Mouse (Mus musculus) layer of hippocampus, adult 2 months (tissue): ENCODE results near the gene Skint4. TPM values are rescaled to one million over a fixed set of nuclear protein-coding genes. Genes with fewer than 3 reads are reported as not detected.

ENCODE experiments used
- DNase-seq, 2 experiments: peaks; one replicate each; pipeline ENCODE4 v3.0.0; 2022; ENCODE audit warnings: low spot score in 2 of 2
- H3K27ac ChIP-seq: fragments of 200-600 bp; 2 replicates; pipeline ENCODE4 v1.8.1; 2022
- H3K4me3 ChIP-seq: fragments of 200-600 bp; 2 replicates; pipeline ENCODE4 v1.8.1; 2022; ENCODE audit warnings: mild to moderate bottlenecking
- CTCF ChIP-seq: fragments of 200-600 bp; conservative IDR thresholded peaks from 2 replicates; pipeline ENCODE4 v1.8.1; 2022; ENCODE audit warnings: antibody characterized with exemption, mild to moderate bottlenecking, moderate library complexity
- long read RNA-seq, 2 experiments: library from polyadenylated mRNA; stranded (forward); transcript quantifications; one replicate each; pipeline ENCODE4 v2.0.0; 2021; ENCODE audit warnings: borderline mapping rate in 2 of 2
- total RNA-seq, 2 experiments: library from RNA; stranded (reverse); gene quantifications; 2 replicates each; pipeline ENCODE4 v1.2.3; 2021

The Skint4 gene
- not detected for total RNA-seq
- long read RNA-seq, experiment 1, result 0 reads
- long read RNA-seq, experiment 2, result 0 reads

DNA sequence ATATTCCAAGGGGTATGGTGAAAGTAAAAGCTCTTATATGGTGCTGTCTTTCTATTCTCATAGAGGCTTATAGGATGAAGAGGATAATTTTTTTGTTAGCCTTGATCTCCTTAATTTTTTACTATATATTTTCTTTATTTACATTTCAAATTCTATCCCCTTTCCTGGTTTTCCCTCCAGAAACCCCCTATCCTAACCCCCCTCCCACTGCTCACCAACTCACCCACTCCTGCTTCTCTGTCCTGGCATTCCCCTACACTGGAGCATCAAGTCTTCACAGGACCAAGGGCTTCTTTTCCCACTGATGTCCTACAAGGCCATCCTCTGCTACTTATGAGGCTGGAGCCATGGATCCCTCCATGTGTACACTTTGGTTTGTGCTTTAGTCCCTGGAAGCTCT, at the start of gene Skint4:
Gene Skint4, plus strand, starts transcription at position 301 of the 400 bp plus-strand sequence.
- Histone ChIP-seq H3K27ac (no peak within 1 kb of the TSS), H3K4me3 (no peak within 1 kb of the TSS)
- DNase-seq, result no peak
- TF ChIP-seq CTCF, result no peak

Other genes starting within 250 kb of the Skint4 start
- not detected for gene Slc5a9, start 169.1 kb upstream of the Skint4 start, total RNA-seq
- not detected for gene Skint8, start 152.6 kb upstream of the Skint4 start, total RNA-seq
- under 1 TPM; 0.26 to 0.37 TPM for gene Skint7, start 99.1 kb upstream of the Skint4 start, total RNA-seq
- not detected for gene Skint1, start 65.7 kb upstream of the Skint4 start, total RNA-seq
- gene Skint3, start 160.2 kb downstream of the Skint4 start, total RNA-seq, result not detected